Mouse (Mus musculus) macrophage (primary cell): Measurements from ENCODE around the gene Tns3. TPM values are rescaled to one million over a fixed set of nuclear protein-coding genes. Genes with fewer than 3 reads are reported as not detected.
"Not testable (repeated sequence)": the region's sequence is repeated elsewhere in the genome, so short reads cannot be mapped to it uniquely, and the experiment has no call there.

Source experiments
- H3K27ac ChIP-seq: fragments of 350-480 bp; formaldehyde crosslinking; 2 replicates; pipeline ENCODE4 v1.9.0; 2021
- H3K36me3 ChIP-seq: fragments of 350-480 bp; formaldehyde crosslinking; 2 replicates; pipeline ENCODE4 v1.9.0; 2021; ENCODE audit errors: inconsistent target
- H3K4me3 ChIP-seq: fragments of 350-480 bp; formaldehyde crosslinking; 2 replicates; pipeline ENCODE4 v1.9.0; 2021; ENCODE audit errors: inconsistent target
- H3K79me2 ChIP-seq: fragments of 350-480 bp; formaldehyde crosslinking; 2 replicates; pipeline ENCODE4 v1.9.0; 2021; ENCODE audit errors: inconsistent target
- WGBS: methylation state at CpG from one replicate; pipeline ENCODE4 v1.1.7; 2026; ENCODE audit warnings: inconsistent platforms; ENCODE audit not compliant: missing documents; 5-methylcytosine and 5-hydroxymethylcytosine counted together
- polyA plus RNA-seq: library from polyadenylated mRNA; stranded (reverse); fragments of 250-400 nt; gene quantifications from 3 replicates; pipeline ENCODE4 v1.2.4, GENCODE M21; 2018; ENCODE audit warnings: inconsistent platforms

Tns3 gene
- polyA plus RNA-seq, 1 experiment from 2014 or later, result 60.8 TPM

DNA sequence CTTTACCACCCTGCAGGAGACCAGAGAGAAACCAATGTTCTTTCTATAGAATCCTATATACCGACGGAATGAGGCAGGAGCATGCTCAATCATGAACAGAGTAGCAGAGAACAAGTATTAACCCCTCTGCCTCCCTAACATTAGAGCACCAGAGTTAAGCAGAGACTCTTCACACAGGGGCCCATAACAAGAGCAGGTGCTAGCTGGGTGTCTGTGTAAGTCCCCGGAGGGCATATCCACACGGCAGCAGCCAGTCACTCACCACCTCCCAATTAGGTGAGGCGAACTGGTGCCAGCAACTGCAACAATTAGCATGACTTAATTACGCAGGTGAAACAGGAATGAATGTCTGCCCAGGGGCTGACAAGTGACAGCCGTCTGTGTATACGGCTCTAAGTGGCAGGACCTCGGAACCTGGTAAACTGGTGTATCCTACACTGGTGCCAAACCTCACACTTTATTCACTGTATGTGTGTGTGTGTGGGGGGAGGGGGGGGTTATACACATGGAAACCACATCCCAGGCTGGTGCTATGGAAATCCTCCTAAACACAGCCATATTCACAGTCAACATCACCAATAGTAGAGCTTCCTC lies 123.0 kb downstream of the Tns3 start:
- no peak overlapping the region for H3K27ac ChIP-seq
- peaks cover 81% of the 10 kb centered on the region for H3K36me3 ChIP-seq
- WGBS, result over 99% methylated on average over 6 of the region's 9 CpGs
- H3K4me3 ChIP-seq, result no peak overlapping the region
- peaks cover 64% of the 10 kb centered on the region; the same call in 1 of the 2 replicates for H3K79me2 ChIP-seq

DNA sequence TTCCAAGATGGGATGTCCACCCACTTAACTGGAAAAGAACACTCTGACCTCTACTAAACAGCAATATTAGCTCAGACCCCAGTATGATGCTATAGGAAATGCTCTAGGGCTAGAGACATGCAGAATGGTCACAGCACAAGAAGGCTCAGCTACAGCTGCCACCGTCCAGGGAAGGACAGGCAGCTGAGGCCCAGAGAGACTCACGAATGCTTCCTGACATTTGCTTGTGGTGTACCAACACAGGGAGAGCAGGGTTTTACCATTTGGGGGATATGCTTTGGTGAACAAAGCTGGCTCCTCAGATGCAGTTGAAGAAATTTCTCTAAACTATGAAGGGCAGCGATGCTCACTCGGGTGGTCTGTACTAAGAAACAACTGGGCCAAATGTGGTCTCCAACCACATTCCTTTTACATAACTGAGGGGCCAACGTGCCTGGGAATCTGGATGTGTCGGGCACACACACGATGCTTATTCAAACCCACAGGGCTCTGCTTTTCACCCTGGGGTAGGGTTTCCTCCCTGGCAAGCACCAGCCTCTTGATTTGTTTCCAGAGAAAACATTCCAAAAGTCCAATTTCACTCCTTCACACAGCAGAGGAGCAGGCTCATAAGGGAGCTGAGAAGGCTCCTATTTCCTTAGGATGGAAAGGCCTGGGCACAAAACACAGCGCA lies 124.6 kb downstream of the Tns3 start:
- 98% methylated on average over 7 of the region's 8 CpGs for whole genome bisulfite sequencing
- peaks cover 54% of the 10 kb centered on the region; the same call in 1 of the 2 replicates for H3K79me2 ChIP-seq

DNA sequence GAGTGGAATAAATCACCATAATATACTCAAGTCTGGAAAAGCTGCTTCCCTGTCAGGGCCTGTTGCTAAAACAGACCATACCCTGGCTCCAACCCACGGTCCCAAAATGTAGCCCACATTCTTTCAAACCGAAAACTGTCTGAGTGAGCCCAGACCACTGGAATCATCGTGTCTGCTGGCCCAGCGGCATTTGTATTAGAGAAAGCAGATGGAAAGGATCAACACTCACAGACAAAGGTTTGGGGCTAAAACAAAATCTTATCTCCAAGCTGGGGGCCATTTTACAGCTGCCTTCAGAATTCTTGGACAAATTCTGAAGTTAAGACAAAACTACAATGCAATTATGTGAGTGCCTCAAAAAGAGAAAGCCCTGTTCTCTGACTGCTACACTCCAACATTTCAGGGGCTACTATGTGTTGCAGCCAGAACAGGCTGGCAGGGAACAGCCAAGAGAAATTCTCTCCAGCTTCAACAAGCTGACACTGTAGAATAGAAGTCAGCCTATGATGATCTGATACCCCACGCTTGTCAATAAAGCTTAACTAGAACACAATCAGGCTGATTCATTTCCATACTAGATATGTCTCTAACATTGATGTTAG lies 127.2 kb downstream of the Tns3 start:
- H3K36me3 ChIP-seq, result peaks cover 81% of the 10 kb centered on the region
- peaks cover 35% of the 10 kb centered on the region; the same call in 1 of the 2 replicates for H3K79me2 ChIP-seq
- 92% methylated on average over 5 of the region's 5 CpGs for WGBS
- H3K27ac ChIP-seq, result no peak overlapping the region
- no peak overlapping the region for H3K4me3 ChIP-seq

More for the DNA sequence above, 124.6 kb downstream of the Tns3 start:
- no peak overlapping the region for H3K27ac ChIP-seq
- peaks cover 81% of the 10 kb centered on the region for H3K36me3 ChIP-seq
- H3K4me3 ChIP-seq, result no peak overlapping the region

DNA sequence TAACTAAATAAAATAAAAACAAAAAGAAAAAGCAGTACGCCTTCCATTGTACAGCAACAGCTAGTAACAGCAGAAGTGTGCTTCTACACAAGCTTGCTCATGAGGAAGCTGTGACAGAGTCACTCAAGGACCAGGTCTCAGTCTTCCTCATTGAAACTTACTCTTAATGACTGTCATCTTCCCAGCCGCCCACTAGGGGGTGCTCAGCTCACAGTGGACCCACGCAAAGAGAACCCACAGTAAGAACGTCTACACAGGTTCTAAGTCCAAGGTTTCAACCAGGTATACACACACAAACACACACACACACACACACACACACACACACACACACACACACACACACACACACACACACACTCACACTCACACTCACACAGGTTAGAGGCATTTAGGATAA lies 129.4 kb downstream of the Tns3 start:
- H3K4me3 ChIP-seq, result no peak overlapping the region
- no peak overlapping the region for H3K27ac ChIP-seq
- peaks cover 82% of the 10 kb centered on the region for H3K36me3 ChIP-seq
- WGBS, result 20% methylated on average over 2 of the region's 4 CpGs
- peaks cover 16% of the 10 kb centered on the region; the same call in 1 of the 2 replicates for H3K79me2 ChIP-seq

DNA sequence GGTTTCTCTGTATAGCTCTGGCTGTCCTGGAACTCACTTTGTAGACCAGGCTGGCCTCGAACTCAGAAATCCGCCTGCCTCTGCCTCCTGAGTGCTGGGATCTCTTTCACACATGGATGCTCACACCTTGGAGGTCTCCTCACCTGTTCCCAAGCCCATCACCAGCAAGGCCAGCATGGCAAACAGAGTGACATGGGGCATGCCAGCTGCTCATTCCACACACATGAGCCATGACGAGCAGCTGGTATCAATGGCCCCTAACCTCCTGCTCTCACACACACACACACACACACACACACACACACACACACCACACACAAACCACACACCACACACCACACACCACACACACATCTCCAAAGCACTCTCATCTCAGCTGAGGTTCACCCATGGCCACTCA lies 131.6 kb downstream of the Tns3 start:
- Histone ChIP-seq H3K79me2 (peaks cover 30% of the 10 kb centered on the region; the same call in 1 of the 2 replicates), H3K36me3 (peaks cover 83% of the 10 kb centered on the region)
- 100% methylated on average over 3 of the region's 3 CpGs for WGBS
- not testable (repeated sequence) for H3K4me3 ChIP-seq, H3K27ac ChIP-seq

DNA sequence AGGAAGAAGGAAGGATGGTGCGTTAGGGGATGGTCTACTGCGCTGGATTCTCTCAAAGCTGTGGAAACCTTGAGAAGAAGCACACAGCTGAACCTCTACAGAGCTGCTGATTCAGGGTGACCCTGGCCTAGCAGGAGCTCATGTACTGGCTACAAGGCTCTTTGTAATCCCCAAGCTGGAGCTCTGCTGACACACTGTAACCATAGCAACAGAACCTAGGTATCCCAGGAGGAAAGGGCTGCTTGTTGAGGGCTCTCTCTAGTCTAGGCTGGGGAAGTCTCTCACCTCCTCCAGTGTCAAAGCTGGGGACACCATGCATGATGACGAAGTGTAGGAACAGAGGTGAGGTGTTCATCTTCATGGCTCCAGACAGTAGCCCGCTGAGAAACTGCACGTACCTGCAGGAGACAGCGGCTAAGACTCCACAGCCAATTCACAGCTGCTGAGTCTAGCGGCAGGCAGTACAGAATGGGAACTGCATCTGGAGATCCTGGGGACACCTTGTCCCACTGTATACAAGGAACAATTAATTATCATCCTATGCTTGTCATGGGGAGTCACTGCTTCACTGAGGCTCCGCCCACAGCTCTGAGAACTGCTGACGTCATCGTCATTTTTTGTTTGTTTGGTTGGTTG lies 132.1 kb downstream of the Tns3 start:
- H3K36me3 ChIP-seq, result peaks cover 83% of the 10 kb centered on the region
- no peak overlapping the region for H3K4me3 ChIP-seq
- H3K79me2 ChIP-seq, result peaks cover 32% of the 10 kb centered on the region; the same call in 1 of the 2 replicates
- WGBS, result 97% methylated on average over 10 of the region's 10 CpGs
- H3K27ac ChIP-seq, result no peak overlapping the region

DNA sequence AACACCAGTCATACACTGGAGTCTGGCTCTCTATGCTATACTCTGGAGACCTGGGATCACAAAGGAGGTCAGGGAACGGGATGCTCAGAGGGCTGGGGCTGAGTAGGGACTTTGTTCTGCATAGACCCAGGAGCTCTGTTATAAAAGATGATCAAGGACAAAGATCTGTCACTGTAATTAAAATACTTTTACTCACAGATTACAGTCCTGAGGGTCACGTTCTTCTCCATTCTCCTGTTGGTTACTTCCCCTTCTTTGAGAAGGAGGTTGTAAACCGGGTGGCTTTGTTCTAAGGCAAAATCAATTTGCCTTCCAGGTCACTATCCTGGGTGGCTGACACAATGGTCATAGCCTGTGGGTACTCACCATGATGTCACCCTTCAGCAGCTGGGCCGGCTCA lies 133.8 kb downstream of the Tns3 start:
- 89% methylated on average over 4 of the region's 4 CpGs for WGBS
- Histone ChIP-seq H3K36me3 (peaks cover 83% of the 10 kb centered on the region), H3K79me2 (peaks cover 47% of the 10 kb centered on the region; the same call in 1 of the 2 replicates), H3K4me3 (no peak overlapping the region), H3K27ac (no peak overlapping the region)

DNA sequence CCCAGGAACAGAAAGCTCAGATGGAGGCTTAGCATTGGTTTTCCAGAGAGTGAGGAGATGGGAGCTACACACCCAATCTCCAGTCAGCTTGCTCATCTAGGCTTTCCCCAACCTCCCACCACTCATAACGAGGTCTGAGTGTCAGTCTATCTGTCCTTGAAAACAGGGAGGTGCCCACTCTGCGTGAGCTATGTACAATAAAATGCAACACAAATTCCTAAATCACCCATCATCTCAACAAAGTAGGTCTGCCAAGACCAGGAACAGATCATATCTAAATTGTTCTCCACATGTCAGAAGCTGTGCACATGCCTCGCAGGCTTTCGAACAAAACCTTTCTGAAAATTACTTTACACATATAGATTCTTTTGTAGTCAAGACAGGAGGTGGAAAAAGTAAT lies 134.3 kb downstream of the Tns3 start:
- Histone ChIP-seq H3K4me3 (no peak overlapping the region), H3K27ac (no peak overlapping the region), H3K79me2 (peaks cover 47% of the 10 kb centered on the region; the same call in 1 of the 2 replicates), H3K36me3 (peaks cover 83% of the 10 kb centered on the region)
- 98% methylated on average over 4 of the region's 4 CpGs for WGBS

DNA sequence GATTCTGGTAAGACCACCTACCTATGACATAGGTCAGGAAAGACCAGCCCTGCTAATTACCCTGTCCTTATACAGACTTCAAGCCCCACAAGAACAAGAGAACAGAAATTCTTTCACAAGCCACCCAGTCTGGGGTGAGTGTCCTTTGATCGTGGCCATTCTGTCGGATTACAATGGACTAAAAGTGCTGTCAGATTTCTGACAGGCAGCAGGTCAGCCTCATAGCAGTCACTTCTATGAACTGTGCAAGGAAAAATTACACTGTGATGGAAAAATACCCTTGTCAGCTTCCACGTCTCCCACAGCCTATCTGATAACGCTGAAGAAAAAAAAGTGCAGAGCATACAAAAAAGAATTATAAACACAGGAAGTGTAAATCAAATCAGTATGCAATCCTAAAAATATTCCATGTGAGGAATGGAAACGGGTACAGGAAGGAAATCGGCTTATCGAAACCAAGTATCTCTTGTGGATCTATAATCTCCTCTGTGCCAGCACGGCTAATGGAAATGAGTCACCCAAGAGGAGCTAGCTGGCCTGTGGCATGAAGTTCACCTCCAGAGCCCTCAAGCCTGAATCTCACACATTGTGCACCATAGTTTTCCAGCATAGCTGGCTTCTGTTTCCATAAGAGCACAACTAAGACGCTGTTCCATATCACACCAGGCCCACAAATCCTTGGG lies 138.7 kb downstream of the Tns3 start:
- WGBS, result 89% methylated on average over 9 of the region's 9 CpGs
- Histone ChIP-seq H3K79me2 (peaks cover 40% of the 10 kb centered on the region; the same call in 1 of the 2 replicates), H3K4me3 (no peak overlapping the region), H3K27ac (no peak overlapping the region), H3K36me3 (peaks cover 94% of the 10 kb centered on the region)

DNA sequence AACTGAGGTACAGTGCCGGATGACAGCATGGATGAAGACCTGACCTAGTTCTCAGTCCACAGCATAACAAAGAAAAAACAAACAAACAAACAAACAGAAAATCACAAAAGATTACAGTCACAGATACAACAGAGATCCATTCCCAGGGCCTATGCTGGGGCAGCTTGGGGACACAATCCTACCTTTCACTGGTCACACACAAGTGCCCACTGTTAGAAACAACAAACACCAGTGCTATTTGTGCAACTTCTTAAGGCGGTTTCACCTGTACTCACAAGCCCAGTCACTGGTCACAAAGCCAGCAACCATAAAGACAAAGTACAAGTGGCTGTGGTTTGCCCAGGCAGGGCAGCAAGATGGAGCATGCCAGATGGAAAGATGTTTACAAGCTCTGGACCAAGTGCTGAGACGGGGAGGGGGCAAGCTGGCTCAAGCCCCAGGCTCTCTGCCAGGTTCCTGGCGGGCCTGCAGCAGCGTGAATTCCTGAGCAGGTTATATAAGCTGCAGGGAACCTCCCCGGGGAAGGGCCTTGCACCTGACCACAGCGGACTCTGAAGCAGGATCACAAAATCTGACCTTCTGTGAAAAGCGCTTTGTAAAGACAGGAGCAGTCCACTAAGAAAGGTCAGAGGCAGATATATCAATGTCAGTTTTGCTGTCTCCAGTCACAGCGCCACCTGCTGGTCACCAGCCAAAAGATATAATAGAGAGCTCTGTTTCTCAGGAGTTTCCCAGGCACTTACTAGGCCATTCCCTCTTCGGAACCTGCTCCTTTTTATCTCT lies 140.8 kb downstream of the Tns3 start:
- no peak overlapping the region for H3K27ac ChIP-seq
- no peak overlapping the region for H3K4me3 ChIP-seq
- H3K36me3 ChIP-seq, result peaks cover 94% of the 10 kb centered on the region
- peaks cover 25% of the 10 kb centered on the region; the same call in 1 of the 2 replicates for H3K79me2 ChIP-seq
- WGBS, result 71% methylated on average over 10 of the region's 10 CpGs

DNA sequence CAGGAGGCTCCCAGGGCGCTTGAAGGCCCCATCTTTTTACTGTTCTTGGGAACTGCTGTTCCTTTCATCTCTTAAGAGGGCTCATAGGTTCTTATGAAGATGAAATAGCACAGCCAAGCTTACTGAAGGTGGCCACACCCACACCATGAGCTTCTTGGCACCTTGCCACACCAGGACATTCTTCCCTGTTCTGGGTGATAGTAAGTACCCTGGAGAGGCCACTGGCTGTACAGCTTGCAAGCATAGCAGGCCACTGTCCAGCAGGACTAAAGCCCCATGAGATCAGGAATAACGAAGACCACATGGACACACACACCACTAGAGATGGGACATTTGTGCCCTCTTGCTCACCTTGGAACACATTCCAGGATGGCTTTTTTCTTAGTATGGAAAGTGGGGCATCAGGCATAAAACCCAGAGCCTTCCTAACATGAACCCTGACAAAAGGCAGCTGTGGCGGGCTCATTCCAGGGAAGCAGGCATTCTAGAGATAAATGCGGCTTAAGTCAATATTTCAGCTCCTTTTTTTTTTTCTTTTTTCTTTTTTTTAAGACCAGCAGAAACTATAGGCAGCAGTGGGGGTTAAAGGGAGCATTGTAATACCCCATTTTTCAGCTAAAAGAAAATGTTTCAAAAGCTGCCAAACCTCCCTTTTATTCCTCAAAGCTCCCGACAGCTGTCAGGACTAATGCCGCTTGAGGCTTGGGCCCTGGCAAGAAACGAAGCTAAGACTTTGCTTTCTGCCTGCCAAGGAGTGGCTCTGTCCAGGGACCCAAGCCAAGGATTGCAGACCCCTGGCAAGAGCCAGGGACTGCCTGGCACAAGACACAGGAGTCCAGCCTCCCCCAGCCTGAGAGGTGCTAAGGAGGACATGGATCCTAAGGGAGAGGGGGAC lies 150.7 kb downstream of the Tns3 start:
- Histone ChIP-seq H3K79me2 (peaks cover 5% of the 10 kb centered on the region; the same call in 1 of the 2 replicates), H3K4me3 (no peak overlapping the region), H3K36me3 (peaks cover 97% of the 10 kb centered on the region), H3K27ac (no peak overlapping the region)
- WGBS, result 98% methylated on average over 7 of the region's 7 CpGs

DNA sequence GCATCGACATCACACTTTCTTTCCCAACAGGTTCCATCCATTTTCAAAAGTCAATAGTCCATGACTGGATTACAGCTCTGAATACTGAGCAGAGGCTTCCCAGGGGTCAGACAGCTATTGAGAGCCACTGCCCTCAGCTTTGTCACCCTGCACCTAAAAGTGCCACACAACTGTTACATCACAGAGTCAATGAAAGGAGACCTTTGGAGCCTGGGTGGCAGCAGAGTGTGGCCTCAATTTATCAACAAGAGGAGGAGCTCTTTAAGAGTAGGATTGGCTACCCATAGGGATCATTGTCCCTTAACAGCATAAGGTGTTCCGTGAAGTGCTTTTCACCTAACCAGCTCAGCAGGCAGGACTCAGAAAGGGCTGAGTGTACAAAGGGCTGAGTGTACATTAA lies 154.0 kb downstream of the Tns3 start:
- Histone ChIP-seq H3K79me2 (peaks cover 5% of the 10 kb centered on the region; the same call in 1 of the 2 replicates), H3K4me3 (no peak overlapping the region), H3K36me3 (peaks cover 96% of the 10 kb centered on the region), H3K27ac (no peak overlapping the region)
- 100% methylated on average over 2 of the region's 2 CpGs for WGBS

DNA sequence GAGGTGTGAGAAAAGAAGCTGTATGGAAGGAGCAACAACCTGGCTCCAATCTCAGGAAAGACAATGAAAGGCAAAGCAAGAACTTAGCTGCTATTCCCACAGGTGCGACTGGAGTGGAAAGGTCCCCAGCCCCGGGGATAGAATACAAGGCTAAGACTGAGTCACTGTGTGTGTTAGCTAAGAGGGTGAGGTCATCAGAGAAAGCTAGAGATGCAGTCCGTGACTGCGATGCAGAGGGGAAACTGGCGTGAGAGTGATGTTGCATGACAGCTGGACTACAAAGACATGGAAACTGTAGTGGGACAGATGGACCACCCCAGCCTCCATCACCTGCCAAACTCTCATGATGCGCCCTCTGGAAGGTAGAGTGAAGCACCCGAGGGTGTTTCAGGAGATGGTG lies 154.7 kb downstream of the Tns3 start:
- H3K36me3 ChIP-seq, result peaks cover 97% of the 10 kb centered on the region
- no peak overlapping the region for H3K27ac ChIP-seq
- no peak overlapping the region for H3K4me3 ChIP-seq
- H3K79me2 ChIP-seq, result peaks cover 12% of the 10 kb centered on the region; the same call in 1 of the 2 replicates
- WGBS, result 95% methylated on average over 7 of the region's 7 CpGs
